Comparison of ENCODE assay signal across 17 mouse cellular contexts in genomic region chr3:123190329-123190728, GRCm38 (mm10). TPM values are rescaled to one million over a fixed set of nuclear protein-coding genes. Genes with fewer than 3 reads are reported as not detected.
DNase-seq lines count a peak whose midpoint lies in the region; ATAC-seq and TF ChIP-seq lines count a peak whose summit lies in the region.
"Had no signal": no experiment of that assay in that cellular context is flagged by ENCODE, and none has a peak within 500 bp of the region (broad histone marks: within the 10 kb centered on the region; RNA-seq: fewer than 3 reads in every experiment).

No protein-coding gene starts in this region.

- peak; percentile 67; the same call in 1 of the 2 replicates for TF ChIP-seq EP300 in heart, adult 2 months (IDR thresholded peaks at IDR 0.05; ENCODE audit: insufficient read depth, low read depth, low read length)

- H3K9ac ChIP-seq in intestine, embryonic 16.5 days (ENCODE audit: low read depth, low read length), result no peak overlapping the region
- H3K9ac ChIP-seq in intestine, postnatal 0 days (ENCODE audit: low read depth, low read length), result no peak overlapping the region
- no peak overlapping the region for H3K9ac ChIP-seq in heart, adult 2 months (ENCODE audit: low read depth, low read length)
- H3K9ac ChIP-seq: heart, embryonic 13.5 days; limb, embryonic 13.5 days; liver, embryonic 15.5 days; midbrain, embryonic 13.5 days had no signal

- no peak for TF ChIP-seq CTCF in intestine, postnatal 0 days (IDR thresholded peaks at IDR 0.05; ENCODE audit: low read depth)
- TF ChIP-seq CTCF in heart, adult 2 months (IDR thresholded peaks at IDR 0.05), result no peak

- peaks cover 10% of the 10 kb centered on the region for H3K4me1 ChIP-seq in intestine, embryonic 16.5 days (ENCODE audit: control insufficient read depth, insufficient read depth, low read length)
- H3K4me1 ChIP-seq in intestine, postnatal 0 days (replicated peaks; ENCODE audit: control insufficient read depth, insufficient read depth, low read length), result no peaks in the 10 kb centered on the region
- peaks cover 2% of the 10 kb centered on the region for H3K4me1 ChIP-seq in heart, adult 2 months (ENCODE audit: control insufficient read depth, insufficient read depth, low read length)
- H3K4me1 ChIP-seq: liver, embryonic 15.5 days; midbrain, embryonic 13.5 days had no signal

- H3K79me2 ChIP-seq in heart, adult 2 months (replicated peaks; ENCODE audit: control insufficient read depth, insufficient read depth, low read length), result no peaks in the 10 kb centered on the region; the same call in 1 of the 2 replicates

- peak; percentile 19 to 20 for DNase-seq in cerebellum, postnatal 10 days
- DNase-seq in cerebellum, postnatal 14 days, result no peak
- peak; percentile 46 to 75 for DNase-seq in heart, adult 2 months
- peak; percentile 38 to 40 for DNase-seq in heart, postnatal 36 days
- DNase-seq in embryo, embryonic 9.5 days (ENCODE audit: extremely low spot score), result no peak
- DNase-seq in ovary, postnatal 14 days (ENCODE audit: low spot score), result no peak
- DNase-seq: adrenal gland, postnatal 14 days; cerebellum, adult 9-10 months; embryo, embryonic 11 days; kidney, postnatal 10 days; right cerebral cortex, postnatal 25 days had no signal

- 59% methylated on average over 6 of the region's 6 CpGs for WGBS in intestine, embryonic 16.5 days
- 56% methylated on average over 6 of the region's 6 CpGs for WGBS in intestine, postnatal 0 days
- 63% methylated on average over 6 of the region's 6 CpGs for WGBS in heart, adult 2 months

- no peaks in the 10 kb centered on the region for H3K27me3 ChIP-seq in intestine, embryonic 16.5 days (replicated peaks; ENCODE audit: control insufficient read depth, insufficient read depth, low read length)
- H3K27me3 ChIP-seq in intestine, postnatal 0 days (replicated peaks; ENCODE audit: control insufficient read depth, insufficient read depth, low read length), result no peaks in the 10 kb centered on the region
- no peaks in the 10 kb centered on the region for H3K27me3 ChIP-seq in heart, adult 2 months (ENCODE audit: control insufficient read depth, insufficient read depth, low read length)
- H3K27me3 ChIP-seq: heart, embryonic 13.5 days; limb, embryonic 13.5 days; liver, embryonic 15.5 days; midbrain, embryonic 13.5 days had no signal

- H3K4me2 ChIP-seq in intestine, embryonic 16.5 days (ENCODE audit: low read depth, low read length), result no peak overlapping the region
- H3K4me2 ChIP-seq in intestine, postnatal 0 days (replicated peaks; ENCODE audit: low read depth), result no peak overlapping the region
- H3K4me2 ChIP-seq: heart, embryonic 13.5 days; limb, embryonic 13.5 days; liver, embryonic 15.5 days; midbrain, embryonic 13.5 days had no signal

- ATAC-seq in intestine, embryonic 16.5 days, result 0 out of 2 replicates have a peak, but pooled peaks have one; percentile 18
- ATAC-seq in intestine, postnatal 0 days, result no peak
- ATAC-seq: midbrain, embryonic 13.5 days had no signal

- no peak for TF ChIP-seq POLR2A in heart, adult 2 months (IDR thresholded peaks at IDR 0.05; ENCODE audit: insufficient read depth, low read depth, low read length)

- intact Hi-C loops in heart, adult 2 months (cut with DNase I), result loop anchor here (5.0 kb wide), 1 partner anchor 37 kb away; no protein-coding TSS in a partner anchor
- intact Hi-C loops in heart, postnatal 36 days (cut with DNase I), result no loop called here

- no peaks in the 10 kb centered on the region for H3K36me3 ChIP-seq in intestine, embryonic 16.5 days (ENCODE audit: control insufficient read depth, insufficient read depth, low read length)
- H3K36me3 ChIP-seq in intestine, postnatal 0 days (ENCODE audit: control insufficient read depth, insufficient read depth), result no peaks in the 10 kb centered on the region
- H3K36me3 ChIP-seq in heart, adult 2 months (ENCODE audit: control insufficient read depth, insufficient read depth, low read length), result peaks cover 18% of the 10 kb centered on the region
- H3K36me3 ChIP-seq: heart, embryonic 13.5 days; limb, embryonic 13.5 days; liver, embryonic 15.5 days; midbrain, embryonic 13.5 days had no signal

- no peak overlapping the region for H3K27ac ChIP-seq in intestine, embryonic 16.5 days (ENCODE audit: low read length)
- H3K27ac ChIP-seq in intestine, postnatal 0 days (ENCODE audit: low read depth, low read length), result no peak overlapping the region
- peak overlapping the region; percentile 68 for H3K27ac ChIP-seq in heart, adult 2 months
- H3K27ac ChIP-seq: heart, embryonic 13.5 days; limb, embryonic 13.5 days; liver, embryonic 15.5 days; midbrain, embryonic 13.5 days had no signal

- H3K4me3 ChIP-seq in intestine, embryonic 16.5 days (ENCODE audit: low read length), result no peak overlapping the region
- no peak overlapping the region for H3K4me3 ChIP-seq in intestine, postnatal 0 days (ENCODE audit: low read depth, low read length)
- H3K4me3 ChIP-seq in heart, adult 2 months, result no peak overlapping the region
- H3K4me3 ChIP-seq: heart, embryonic 13.5 days; limb, embryonic 13.5 days; liver, embryonic 15.5 days; midbrain, embryonic 13.5 days had no signal

- H3K9me3 ChIP-seq in intestine, embryonic 16.5 days (ENCODE audit: control insufficient read depth, low read length), result no peaks in the 10 kb centered on the region
- no peaks in the 10 kb centered on the region for H3K9me3 ChIP-seq in intestine, postnatal 0 days (ENCODE audit: control insufficient read depth)
- H3K9me3 ChIP-seq: heart, embryonic 13.5 days; limb, embryonic 13.5 days; liver, embryonic 15.5 days; midbrain, embryonic 13.5 days had no signal

RNA-seq across cellular contexts. Expression of gene Synpo2, which starts 45.6 kb away (rescaled TPM):
- polyA plus RNA-seq in intestine, embryonic 16.5 days (2015; fragmentation: Nextera tagmentation; extraction: Ambion mirVana), result 27.8 and 29.5 TPM in 2 replicates
- 23.9 and 25.3 TPM in 2 replicates for polyA plus RNA-seq in intestine, postnatal 0 days (2015; fragmentation: Nextera tagmentation; extraction: Ambion mirVana)
- total RNA-seq in heart, adult 2 months (2021), result 10 to 100 TPM; 85.8 to 97.5 TPM
- 19.3 and 27.6 TPM in 2 replicates for polyA plus RNA-seq in heart, adult 2 months (2012; rRNA removed)
- 10 to 100 TPM; 78.2 to 80.5 TPM for total RNA-seq in heart, postnatal 36 days (2021)

Comparison
In these comparisons a context has a peak if more than half of its experiments do, and no peak if none do; other contexts are left out.
1. DNase-seq: peak in cerebellum, postnatal 10 days (2 of 2), heart, adult 2 months (2 of 2) and heart, postnatal 36 days (2 of 2); none in cerebellum, postnatal 14 days (0 of 2), embryo, embryonic 9.5 days (single experiment) and ovary, postnatal 14 days (single experiment).